Mouse (Mus musculus) adrenal gland, postnatal 25 days (tissue): ENCODE measurements at regions not wholly inside any gene's neighbourhood (a gene's known extent, or its start where the extent isn't known, plus 50 kb on each side); places are given as distances from the start of the nearest gene placed in this dataset.

Experiments used
- DNase-seq: peaks from one replicate; pipeline ENCODE4 v3.0.0; 2021; ENCODE audit warnings: mixed read lengths

GRCm38 (mm10) chr9:43387397-43387796 lies 76.7 kb downstream of the Trim29 start:
- DNase-seq: no peak

DNA sequence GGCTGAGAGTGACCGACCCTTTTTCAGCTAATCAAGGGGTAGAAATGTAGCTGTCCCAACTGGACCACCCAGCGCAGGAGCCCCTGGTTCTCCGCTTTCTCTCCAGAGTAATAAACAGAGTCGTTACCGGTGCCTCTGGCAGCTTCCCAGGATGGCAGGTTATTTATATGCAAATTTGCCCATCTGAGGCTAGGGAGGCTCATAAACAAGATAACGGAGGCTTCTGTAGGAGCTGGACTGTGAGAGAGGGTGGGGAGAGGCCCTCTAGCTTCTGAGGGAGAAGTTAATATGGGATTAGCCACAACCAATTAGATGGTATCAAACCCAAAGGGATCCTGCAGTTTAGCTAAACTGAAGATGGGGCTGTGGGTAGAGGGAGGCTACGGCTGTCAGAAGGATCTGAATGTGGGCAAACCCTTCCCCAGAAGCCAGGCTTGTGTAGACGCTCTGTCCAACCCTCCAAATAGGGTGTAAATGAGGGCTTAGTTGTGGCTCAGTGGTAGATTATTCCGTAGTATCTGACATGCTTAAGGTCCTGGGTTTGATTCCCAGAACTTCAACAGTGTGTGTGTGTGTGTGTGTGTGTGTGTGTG lies 78.9 kb downstream of the Trim29 start:
- no peak for DNase-seq

GRCm38 (mm10) chr9:43392467-43393064 lies 81.9 kb downstream of the Trim29 start:
- no peak for DNase-seq

- DNase-seq: no peak
These were observed 83.6 kb downstream of the Trim29 start for GRCm38 (mm10) chr9:43394204-43394603.

DNA sequence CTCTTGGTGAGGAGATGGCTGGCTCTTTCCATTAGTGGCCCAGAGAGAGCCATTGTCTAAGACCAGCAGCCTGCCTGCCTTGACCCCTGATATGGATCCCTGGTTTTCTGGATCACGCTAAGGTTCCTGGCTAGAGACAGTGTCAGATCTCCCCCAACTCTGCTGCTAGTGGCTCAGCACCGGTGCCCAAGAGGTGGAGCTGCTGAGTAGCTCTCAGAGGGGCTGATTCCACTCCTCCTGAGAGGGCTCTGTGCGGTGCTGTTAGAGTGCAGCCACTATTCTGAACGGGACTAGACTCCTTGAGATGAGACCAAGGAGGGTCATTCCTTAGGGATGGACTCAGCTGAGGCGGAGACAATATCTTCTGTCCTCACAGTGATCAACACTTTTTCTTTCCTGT lies 84.6 kb downstream of the Trim29 start:
- DNase-seq: no peak

DNA sequence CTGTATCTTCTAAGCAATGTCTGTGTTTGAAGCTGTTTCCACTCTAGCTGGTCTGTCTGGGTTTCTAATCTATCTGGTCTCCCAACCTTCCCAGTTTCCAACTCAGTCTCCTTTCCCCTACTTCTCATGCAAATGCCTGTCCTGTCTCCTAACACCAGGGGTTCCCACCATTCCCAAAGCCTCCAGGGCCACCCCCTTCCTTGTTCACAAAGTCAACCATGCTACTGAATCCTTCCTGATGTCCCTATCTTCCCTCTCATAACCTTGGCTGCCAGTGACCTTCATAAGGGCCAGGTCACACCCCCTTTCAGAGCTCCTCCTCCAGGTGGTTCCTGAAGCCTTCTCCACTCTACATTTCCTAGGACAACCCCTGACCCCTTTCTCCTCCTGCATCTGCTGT lies 85.9 kb downstream of the Trim29 start:
- DNase-seq: no peak

- DNase-seq: no peak
These were observed 97.8 kb downstream of the Trim29 start for GRCm38 (mm10) chr9:43408493-43408892.

DNA sequence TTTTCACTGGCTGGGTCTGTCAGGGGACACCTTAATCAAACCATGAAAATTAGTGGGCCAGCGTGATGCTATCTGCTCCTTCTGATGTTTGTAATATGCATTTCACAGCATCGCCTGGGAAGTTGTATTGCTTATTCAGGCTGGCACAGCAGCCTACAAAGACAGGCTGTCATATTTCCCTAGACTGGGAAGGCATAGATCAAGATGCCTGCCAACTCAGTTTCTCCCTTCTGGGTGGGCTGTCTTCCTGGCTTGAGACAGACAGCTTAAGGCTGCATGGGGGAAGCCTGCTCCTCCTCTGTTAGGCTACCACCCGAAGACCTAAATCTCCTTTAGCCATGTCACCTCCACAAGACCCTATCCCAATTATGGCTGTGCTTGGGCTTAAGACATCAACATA lies 101.8 kb downstream of the Trim29 start:
- no peak for DNase-seq

- DNase-seq: no peak
These were observed 109.5 kb downstream of the Trim29 start for GRCm38 (mm10) chr9:43419993-43420715.

DNA sequence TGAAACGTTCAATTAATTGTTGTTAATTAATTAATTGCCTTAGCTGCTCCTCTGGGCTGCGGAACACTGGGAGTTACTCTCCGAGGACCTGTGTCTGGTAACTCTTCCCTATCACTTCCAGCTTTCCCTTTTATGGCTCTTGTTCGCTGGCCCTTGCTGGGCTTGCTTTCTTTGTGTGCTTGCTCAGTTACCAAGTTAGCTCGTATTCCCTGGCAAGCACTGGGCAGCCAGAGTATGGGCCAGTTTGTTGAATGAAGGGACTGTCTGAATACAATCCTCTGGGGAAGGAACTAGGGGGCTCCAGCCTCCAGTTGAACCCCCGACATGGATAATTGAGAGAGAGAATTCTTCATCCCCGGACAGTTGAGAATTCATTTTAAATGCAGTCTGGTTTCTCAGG lies 116.4 kb downstream of the Trim29 start:
- no peak for DNase-seq

- no peak for DNase-seq
These were observed 123.3 kb downstream of the Trim29 start for GRCm38 (mm10) chr9:43433953-43434352.

- no peak for DNase-seq
These were observed 127.8 kb downstream of the Trim29 start for GRCm38 (mm10) chr9:43438476-43438875.

DNA sequence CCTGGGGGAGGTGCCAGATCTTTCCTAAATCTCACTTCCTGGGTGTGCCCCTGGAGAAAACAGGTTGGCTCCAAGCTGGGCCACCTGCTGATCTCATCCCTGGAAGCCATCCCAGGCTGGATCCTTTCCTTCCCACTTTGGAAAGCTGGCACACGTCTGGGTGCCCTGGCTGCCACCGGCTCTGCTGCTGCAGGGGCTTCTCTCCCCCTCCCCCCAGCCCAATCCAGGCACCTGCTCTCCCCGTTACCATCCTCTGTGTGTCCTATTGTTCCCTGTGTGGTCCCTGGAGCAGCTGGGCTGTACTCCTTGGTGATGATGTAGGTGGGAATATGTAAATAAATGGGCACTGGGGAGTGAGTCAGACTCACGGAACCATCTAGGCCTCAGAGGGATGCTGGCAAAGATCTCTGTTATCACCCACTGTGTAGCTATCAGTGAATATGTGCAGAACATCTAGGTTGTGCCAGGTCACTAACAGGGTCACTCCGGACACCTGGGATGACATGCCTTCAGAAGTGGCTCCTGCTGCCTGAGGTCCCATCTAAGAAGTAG lies 130.4 kb downstream of the Trim29 start:
- no peak for DNase-seq

DNA sequence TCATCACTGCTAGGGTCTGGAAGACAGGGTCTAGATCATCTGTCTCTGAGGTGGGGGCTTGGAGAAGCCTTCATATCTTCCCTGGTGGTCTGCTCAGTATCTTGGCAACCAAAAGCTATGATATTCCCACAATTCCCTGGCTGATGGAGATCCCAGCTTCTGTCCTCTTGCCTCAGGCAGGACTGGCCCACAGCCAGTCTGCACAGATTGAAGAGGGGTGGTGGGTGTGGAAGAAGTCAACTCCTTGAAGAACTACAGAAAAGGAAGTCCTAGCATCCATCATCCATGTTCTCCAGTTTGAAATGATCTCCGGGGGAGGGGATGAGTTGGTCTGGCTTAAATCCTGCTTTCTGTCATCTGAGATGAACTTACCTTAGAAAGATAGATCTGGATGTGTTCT lies 134.8 kb downstream of the Trim29 start:
- no peak for DNase-seq

GRCm38 (mm10) chr9:43447372-43447771 lies 136.7 kb downstream of the Trim29 start:
- no peak for DNase-seq

- no peak for DNase-seq
These were observed 138.3 kb downstream of the Trim29 start for GRCm38 (mm10) chr9:43448981-43449380.

GRCm38 (mm10) chr9:43453953-43454582 lies 143.4 kb downstream of the Trim29 start:
- DNase-seq: no peak

GRCm38 (mm10) chr9:43457736-43458135 lies 147.1 kb downstream of the Trim29 start:
- DNase-seq: no peak

GRCm38 (mm10) chr9:43461131-43461530 lies 150.5 kb downstream of the Trim29 start:
- no peak for DNase-seq

GRCm38 (mm10) chr9:43463445-43464090 lies 152.9 kb downstream of the Trim29 start:
- DNase-seq: no peak

DNA sequence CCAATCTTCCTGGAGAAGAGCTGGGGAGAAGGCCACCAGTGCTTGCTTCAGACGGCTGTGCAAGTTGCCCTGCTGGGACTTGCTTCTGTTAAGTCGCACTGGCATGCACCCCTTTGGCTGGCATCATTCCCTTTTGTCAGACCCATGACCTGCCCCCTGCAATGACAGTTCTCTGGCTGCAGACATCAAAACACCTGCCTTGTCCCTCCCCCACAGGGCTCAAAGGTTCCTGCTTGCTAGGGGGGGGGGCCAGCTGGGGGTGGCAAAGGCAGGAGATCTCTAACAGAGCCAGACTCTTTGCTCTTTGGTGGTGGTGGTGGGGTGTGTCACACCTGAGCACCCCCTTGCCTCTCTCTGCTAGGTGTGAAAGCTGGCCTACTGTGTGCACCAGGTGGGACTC lies 154.5 kb downstream of the Trim29 start:
- DNase-seq: no peak

- DNase-seq: no peak
These were observed 155.2 kb downstream of the Trim29 start for GRCm38 (mm10) chr9:43465731-43466330.
